Mouse (Mus musculus): ENCODE measurements around the gene Slc6a16.

DNA sequence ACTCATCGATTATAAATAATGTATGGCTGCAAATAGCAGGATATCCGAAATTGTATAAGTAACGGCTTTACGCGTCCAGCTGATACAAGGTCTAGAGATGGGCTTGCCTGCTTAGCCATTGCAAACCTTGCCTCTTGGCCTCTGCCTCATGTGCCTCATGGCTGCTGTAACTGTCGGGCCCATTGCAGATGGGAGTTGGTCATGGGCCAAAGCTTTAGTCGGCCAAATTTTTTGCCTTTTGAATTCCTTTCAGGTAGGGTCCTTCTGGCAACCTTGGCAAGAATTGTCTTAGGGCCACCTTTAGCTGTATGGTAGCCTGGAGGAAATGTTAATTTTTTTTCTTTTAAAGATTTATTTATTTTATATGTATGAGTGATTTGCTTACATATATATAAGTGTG lies 16.1 kb upstream of the Slc6a16 start:
- TF ChIP-seq CTCF (IDR thresholded peaks at IDR 0.05; ENCODE audit: low read depth): no peak
- no peak for TF ChIP-seq EP300 (IDR thresholded peaks at IDR 0.05; ENCODE audit: low read depth)
